Mouse (Mus musculus) retina, postnatal 1 day (tissue): ENCODE measurements around the gene Rgs18.

Experiments
- DNase-seq: peaks from one replicate; pipeline ENCODE4 v3.0.0-alpha.2; 2012

The Rgs18 gene

GRCm38 (mm10) chr1:144775331-144775730 lies at the start of gene Rgs18:
Rgs18 (minus strand) TSS chr1:144775435.
- no peak for DNase-seq

DNA sequence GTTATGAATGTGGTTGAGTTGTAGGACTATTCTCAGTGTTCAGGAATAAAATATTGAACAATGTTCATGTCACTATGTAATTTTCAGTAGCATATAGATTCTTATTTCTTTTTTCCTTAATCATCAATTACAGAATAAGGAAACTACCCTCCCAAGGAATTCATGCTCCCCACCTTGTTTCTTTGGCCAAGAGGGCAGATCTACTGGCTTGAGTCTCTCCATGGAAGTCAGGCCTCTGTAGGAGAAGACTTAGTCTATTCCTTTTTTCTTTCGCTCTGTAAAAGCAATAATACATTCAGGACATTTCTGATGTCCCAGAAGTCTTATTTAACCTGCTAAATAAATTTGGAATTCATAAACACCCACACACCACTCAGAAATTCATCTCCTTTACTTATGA lies 841 bp downstream of the Rgs18 start:
- DNase-seq: no peak

DNA sequence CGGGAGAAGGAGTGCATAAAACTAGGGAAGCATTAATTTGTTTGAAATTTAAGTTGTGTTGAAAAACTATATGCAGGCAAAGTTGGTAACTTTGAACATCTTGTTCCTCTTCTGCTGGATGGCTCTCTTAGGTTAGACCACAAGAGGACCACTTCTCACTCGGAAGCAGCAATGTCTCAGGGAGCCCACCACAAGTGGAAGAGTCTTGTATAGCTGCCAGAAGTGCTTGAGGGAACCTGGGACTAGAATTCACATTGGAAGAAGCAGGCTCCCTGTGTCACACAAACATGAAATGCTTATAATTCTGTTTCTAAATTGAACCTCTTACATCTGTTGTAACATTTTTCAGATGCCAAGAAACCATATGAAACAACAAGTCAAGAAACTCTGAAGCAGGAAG lies 9.0 kb downstream of the Rgs18 start:
- DNase-seq: no peak

DNA sequence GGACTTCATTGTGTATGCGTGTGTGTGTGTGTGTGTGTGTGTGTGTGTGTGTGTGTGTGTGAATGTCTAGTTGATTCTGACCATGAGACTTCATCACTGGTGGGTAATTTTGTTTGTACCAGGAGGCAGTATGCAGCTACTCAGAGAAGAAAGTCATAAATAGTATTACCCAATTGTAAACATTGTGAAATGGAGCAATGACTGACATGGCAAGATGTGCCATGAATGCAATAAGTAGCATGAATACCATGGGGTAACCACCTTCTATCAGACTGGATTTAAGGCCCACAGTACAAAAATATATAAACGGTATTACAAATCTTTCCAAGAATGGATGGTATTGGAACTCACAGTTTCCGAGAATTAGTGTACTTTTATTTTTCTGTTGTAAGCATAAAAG lies 14.4 kb downstream of the Rgs18 start:
- DNase-seq: no peak

DNA sequence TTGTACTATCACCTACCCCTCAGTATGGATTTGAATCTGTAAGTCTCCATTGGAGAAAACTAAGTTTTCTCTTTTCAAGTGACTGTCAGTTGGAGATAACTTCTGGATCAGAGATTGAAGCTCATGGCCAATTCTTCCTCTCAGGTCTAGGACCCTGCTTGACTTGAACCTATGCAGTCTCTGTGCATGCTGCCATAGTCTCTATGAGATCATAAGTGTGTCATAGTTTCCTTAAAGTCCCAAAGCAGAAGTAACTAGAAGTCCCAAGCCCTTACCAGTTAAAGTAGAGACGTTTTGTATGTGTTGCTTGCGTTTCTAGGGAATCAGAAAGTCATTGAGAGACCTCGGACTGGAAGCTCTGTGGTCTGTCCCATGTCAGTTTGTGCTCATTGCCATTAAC lies 24.5 kb downstream of the Rgs18 start:
- DNase-seq: no peak

DNA sequence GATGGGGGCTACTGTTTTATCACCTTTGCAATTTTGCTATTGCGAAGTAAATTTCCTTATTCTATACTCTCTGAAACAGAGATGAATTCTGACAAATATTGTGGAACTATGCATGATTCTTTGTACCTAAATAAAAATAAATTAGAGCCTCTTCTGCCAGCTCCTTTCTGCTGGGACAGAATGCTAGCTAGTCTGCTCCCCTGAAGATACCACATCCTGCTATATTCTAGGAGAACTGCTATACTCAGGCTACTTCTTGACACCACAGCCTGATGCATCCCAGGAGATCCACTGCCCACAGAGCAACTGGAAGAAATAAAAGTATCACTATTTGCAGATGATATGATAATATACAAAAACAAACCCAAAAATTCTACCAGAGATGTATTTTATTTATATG lies 29.1 kb downstream of the Rgs18 start:
- DNase-seq: no peak

DNA sequence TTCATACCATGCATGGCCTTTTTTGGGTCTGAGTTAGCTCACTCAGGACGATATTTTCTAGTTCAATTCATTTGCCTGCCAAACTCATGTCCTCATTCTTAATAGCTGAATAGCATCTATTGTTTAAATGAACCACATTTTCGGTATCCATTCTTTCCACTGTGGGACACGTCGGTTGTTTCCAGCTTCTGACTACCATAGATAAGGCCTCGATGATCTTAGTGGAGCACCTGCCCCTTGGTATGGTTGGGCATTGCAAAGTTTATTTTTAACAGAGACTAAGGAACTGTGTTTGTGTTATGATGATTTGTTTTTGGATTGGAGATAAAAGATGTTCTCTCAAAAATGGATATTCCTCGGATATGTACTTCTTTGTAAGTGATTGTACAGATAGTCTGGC lies 37.5 kb downstream of the Rgs18 start:
- DNase-seq: peak; percentile 1

GRCm38 (mm10) chr1:144720736-144721135 lies 54.5 kb downstream of the Rgs18 start:
- no peak for DNase-seq

DNA sequence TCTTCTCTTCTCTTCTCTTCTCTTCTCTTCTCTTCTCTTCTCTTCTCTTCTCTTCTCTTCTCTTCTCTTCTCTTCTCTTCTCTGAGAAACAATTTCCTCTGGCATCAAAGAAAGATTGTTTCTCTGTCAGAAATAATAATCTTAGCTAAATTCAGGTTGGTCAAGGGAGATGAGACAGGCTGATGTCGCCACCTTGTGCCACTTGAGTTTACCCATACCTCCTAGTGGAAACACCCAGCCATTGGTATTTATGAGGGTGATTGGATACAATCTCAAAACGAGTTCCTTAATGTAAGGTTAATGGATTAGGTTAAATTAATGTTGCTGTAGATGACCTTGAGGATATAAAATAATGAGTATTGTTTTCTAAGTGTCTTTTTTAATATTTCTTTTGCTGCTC lies 70.9 kb downstream of the Rgs18 start:
- DNase-seq: no peak
